Mouse (Mus musculus) intestine, embryonic 16.5 days (tissue): ENCODE measurements around the gene Zbtb7b. TPM values are rescaled to one million over a fixed set of nuclear protein-coding genes. Genes with fewer than 3 reads are reported as not detected.

Experiments
- ATAC-seq: fragments of 200-750 bp; cut with Nextera tagmentation; 2 replicates; pipeline ENCODE4 v1.8.0; 2017; ENCODE audit warnings: moderate TSS enrichment, moderate library complexity
- H3K27ac ChIP-seq: fragments of 300-500 bp; sonication (generic); 2 replicates; pipeline ENCODE4 v1.5.1; 2014; ENCODE audit warnings: mild to moderate bottlenecking, low read length
- H3K27me3 ChIP-seq: fragments of 300-500 bp; sonication (generic); replicated peaks from 2 replicates; pipeline ENCODE4 v1.6.1; 2014; ENCODE audit warnings: low read length, control low read depth, mixed read lengths; ENCODE audit not compliant: control insufficient read depth, insufficient read depth
- H3K36me3 ChIP-seq: fragments of 300-500 bp; sonication (generic); 2 replicates; pipeline ENCODE4 v1.6.1; 2014; ENCODE audit warnings: low read length, control low read depth; ENCODE audit not compliant: control insufficient read depth, insufficient read depth
- H3K4me1 ChIP-seq: fragments of 300-500 bp; sonication (generic); 2 replicates; pipeline ENCODE4 v1.6.1; 2014; ENCODE audit warnings: low read length, control low read depth, mixed read lengths; ENCODE audit not compliant: control insufficient read depth, insufficient read depth
- H3K4me2 ChIP-seq: fragments of 300-500 bp; sonication (generic); 2 replicates; pipeline ENCODE4 v1.6.1; 2014; ENCODE audit warnings: low read depth, low read length, control low read depth
- H3K4me3 ChIP-seq: fragments of 300-500 bp; sonication (generic); 2 replicates; pipeline ENCODE4 v1.5.1; 2014; ENCODE audit warnings: mild to moderate bottlenecking, low read length
- H3K9ac ChIP-seq: fragments of 300-500 bp; sonication (generic); 2 replicates; pipeline ENCODE4 v1.6.1; 2014; ENCODE audit warnings: low read depth, low read length
- H3K9me3 ChIP-seq: fragments of 300-500 bp; sonication (generic); 2 replicates; pipeline ENCODE4 v1.6.1; 2016; ENCODE audit warnings: low read length, control low read depth; ENCODE audit not compliant: control insufficient read depth
- WGBS: fragments of 180-500 bp; shearing (Covaris S2); extraction: QIAGEN DNeasy Blood & Tissue Kit; methylation state at CpG from one replicate; pipeline ENCODE4 v1.1.7; 2014; 5-methylcytosine and 5-hydroxymethylcytosine counted together
- polyA plus RNA-seq: library from polyadenylated mRNA; unstranded; fragments of >200 nt; fragmentation: Nextera tagmentation; extraction: Ambion mirVana; gene quantifications from 2 replicates; pipeline ENCODE4 v1.2.1, GENCODE M21; 2015

Zbtb7b gene
- polyA plus RNA-seq, 1 experiment from 2014 or later, result 10.0 TPM

DNA sequence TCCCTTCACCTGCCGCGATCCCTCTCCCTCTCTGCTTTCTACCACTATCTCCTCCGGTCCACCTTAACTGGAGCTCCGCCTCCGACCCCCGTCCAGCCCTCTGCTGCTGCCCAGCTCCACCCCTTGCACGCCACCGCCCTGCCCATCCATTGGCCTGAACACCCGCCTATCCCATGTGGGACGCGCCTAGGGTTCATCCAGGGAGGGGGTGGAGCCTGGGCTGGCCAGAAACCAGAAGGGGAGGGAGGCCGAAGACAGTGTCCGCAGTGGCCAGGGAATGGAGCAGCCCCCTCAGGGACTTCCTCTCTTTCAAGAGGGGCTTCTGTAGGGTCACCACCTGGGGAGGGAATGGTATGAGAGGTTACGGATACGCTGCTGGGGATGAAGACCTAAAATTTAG lies 971 bp downstream of the Zbtb7b start:
- H3K9ac ChIP-seq, result peak overlapping the region; percentile 85
- H3K4me3 ChIP-seq, result peak overlapping the region; percentile 77
- peaks cover 45% of the 10 kb centered on the region for H3K4me1 ChIP-seq
- no peaks in the 10 kb centered on the region for H3K9me3 ChIP-seq
- H3K27me3 ChIP-seq, result no peaks in the 10 kb centered on the region
- no peaks in the 10 kb centered on the region for H3K36me3 ChIP-seq
- H3K4me2 ChIP-seq, result peak overlapping the region; percentile 99
- peak overlapping the region; percentile 97 for H3K27ac ChIP-seq
- 0% methylated on average over 15 of the region's 15 CpGs for WGBS
- peak; percentile 87 for ATAC-seq

- peak overlapping the region; percentile 85 for H3K9ac ChIP-seq
- peak overlapping the region; percentile 77 for H3K4me3 ChIP-seq
- no peak for ATAC-seq
- H3K27ac ChIP-seq, result peak overlapping the region; percentile 99
- H3K9me3 ChIP-seq, result no peaks in the 10 kb centered on the region
- no peaks in the 10 kb centered on the region for H3K27me3 ChIP-seq
- under 1% methylated on average over 21 of the region's 24 CpGs for WGBS
- H3K4me2 ChIP-seq, result peak overlapping the region; percentile 94
- H3K36me3 ChIP-seq, result no peaks in the 10 kb centered on the region
- peaks cover 45% of the 10 kb centered on the region for H3K4me1 ChIP-seq
These were observed 1.7 kb downstream of the Zbtb7b start for GRCm38 (mm10) chr3:89392871-89393311.

DNA sequence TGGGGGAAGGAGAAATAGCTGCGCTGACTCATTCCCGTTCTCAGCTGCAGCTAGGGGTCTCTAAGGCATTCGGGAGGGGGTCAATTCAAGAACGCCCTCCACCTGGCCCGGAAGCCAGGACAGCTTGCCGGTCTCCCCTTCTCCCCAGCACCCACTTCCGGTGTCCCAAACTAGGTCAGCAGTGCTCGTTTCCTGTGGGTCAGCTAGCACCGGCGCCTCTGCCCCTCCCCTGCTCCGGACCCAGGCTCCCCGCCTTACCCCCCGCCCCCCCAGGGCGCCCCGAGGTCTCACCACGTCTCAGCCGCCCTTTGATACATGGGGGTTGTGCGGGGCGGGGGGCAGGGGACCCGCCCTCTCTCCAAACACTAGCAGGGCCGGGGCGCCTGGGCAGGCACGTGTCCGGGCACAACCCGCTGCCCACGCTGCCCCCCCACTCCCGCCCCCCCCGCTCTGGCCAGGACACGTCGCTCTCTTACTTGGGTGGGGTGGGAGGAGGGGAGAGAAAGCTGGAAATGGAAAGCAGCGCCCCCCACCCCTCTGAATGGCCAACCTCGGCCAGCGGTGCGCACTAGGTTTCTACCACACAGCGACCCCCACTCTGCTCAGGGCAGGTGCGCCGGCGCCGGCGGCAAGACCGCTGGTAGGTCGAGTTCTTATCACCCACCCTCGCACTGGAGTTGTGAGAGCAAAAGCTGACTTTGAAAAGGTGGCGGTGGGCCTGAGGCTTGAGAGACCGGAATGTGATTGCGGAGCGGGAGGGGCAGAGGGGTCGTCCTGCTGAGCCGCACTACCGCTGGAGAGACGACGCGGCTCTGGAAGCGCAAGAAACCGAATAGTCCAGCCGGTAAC lies 2.7 kb downstream of the Zbtb7b start:
- Histone ChIP-seq H3K9ac (peak overlapping the region; percentile 85), H3K4me1 (peaks cover 49% of the 10 kb centered on the region), H3K4me2 (peak overlapping the region; percentile 94), H3K4me3 (peak overlapping the region; percentile 77), H3K27ac (peak overlapping the region; percentile 99), H3K27me3 (no peaks in the 10 kb centered on the region), H3K36me3 (no peaks in the 10 kb centered on the region), H3K9me3 (no peaks in the 10 kb centered on the region)
- WGBS, result under 1% methylated on average over 56 of the region's 56 CpGs
- ATAC-seq, result no peak

GRCm38 (mm10) chr3:89390699-89391662 lies 3.6 kb downstream of the Zbtb7b start:
- Histone ChIP-seq H3K4me3 (peak overlapping the region; percentile 77), H3K9ac (peak overlapping the region; percentile 85), H3K27ac (peak overlapping the region; percentile 99), H3K4me1 (peaks cover 52% of the 10 kb centered on the region), H3K36me3 (no peaks in the 10 kb centered on the region), H3K9me3 (no peaks in the 10 kb centered on the region), H3K4me2 (peak overlapping the region; percentile 94), H3K27me3 (no peaks in the 10 kb centered on the region)
- WGBS, result 12% methylated on average over 19 of the region's 19 CpGs
- no peak for ATAC-seq

- Histone ChIP-seq H3K4me1 (peaks cover 50% of the 10 kb centered on the region), H3K36me3 (no peaks in the 10 kb centered on the region), H3K27ac (peak overlapping the region; percentile 99), H3K4me3 (peak overlapping the region; percentile 77), H3K4me2 (peak overlapping the region; percentile 94), H3K27me3 (no peaks in the 10 kb centered on the region), H3K9me3 (no peaks in the 10 kb centered on the region), H3K9ac (peak overlapping the region; percentile 85)
- 30% methylated on average over 5 of the region's 5 CpGs for WGBS
- ATAC-seq, result no peak
These were observed 4.5 kb downstream of the Zbtb7b start for GRCm38 (mm10) chr3:89390111-89390515.

DNA sequence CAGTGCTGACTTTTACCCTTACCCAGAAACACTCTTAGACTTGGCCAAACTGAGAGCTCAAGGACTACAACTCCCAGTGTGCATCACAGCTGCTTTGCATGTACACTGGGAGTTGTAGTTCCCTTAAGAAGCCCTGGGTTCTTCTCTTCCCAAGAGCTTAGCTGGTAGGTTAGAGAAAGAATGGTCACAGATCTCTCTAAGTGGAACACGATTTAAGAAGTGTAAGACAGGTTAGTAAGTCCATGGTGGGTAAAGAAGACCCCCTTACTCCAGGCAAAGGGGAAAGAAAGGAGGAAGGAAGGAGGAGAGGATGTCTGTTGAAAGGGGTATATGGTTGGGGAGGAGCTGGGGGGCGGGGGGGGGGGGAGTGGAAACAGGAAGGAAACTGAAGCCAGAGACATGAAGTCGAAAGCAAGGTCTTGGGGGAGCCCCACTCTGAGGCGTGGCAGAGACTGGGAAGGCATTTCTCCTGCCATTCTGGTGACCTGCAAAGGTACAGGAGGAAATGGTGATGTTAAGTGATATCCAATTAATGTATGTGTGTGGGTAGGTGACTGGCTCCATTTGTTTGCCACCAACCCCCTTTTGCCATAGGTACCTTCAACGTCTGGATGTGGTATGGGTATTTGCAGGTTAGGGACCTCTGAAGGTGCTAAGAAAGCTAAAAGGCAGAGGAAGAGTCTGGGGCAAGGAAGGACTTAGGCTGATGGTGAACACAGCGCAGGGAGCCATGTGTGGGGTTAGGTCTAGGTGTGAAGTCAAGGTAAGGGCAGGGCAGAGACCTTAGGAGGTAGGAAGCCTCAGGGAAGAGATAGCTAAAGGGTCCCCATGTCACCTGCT lies 5.5 kb downstream of the Zbtb7b start:
- no peaks in the 10 kb centered on the region for H3K9me3 ChIP-seq
- no peaks in the 10 kb centered on the region for H3K27me3 ChIP-seq
- peak overlapping the region; percentile 85; the same call in 1 of the 2 replicates for H3K9ac ChIP-seq
- H3K4me1 ChIP-seq, result peaks cover 58% of the 10 kb centered on the region
- peak; percentile 41 for ATAC-seq
- H3K27ac ChIP-seq, result peak overlapping the region; percentile 99
- 0 out of 2 replicates have a peak, but pooled peaks cover 1% of the 10 kb centered on the region for H3K36me3 ChIP-seq
- peak overlapping the region; percentile 77; the same call in 1 of the 2 replicates for H3K4me3 ChIP-seq
- WGBS, result 41% methylated on average over 6 of the region's 6 CpGs
- H3K4me2 ChIP-seq, result peak overlapping the region; percentile 40

GRCm38 (mm10) chr3:89388134-89388881 lies 6.3 kb downstream of the Zbtb7b start:
- Histone ChIP-seq H3K27me3 (no peaks in the 10 kb centered on the region), H3K4me1 (peaks cover 61% of the 10 kb centered on the region)

DNA sequence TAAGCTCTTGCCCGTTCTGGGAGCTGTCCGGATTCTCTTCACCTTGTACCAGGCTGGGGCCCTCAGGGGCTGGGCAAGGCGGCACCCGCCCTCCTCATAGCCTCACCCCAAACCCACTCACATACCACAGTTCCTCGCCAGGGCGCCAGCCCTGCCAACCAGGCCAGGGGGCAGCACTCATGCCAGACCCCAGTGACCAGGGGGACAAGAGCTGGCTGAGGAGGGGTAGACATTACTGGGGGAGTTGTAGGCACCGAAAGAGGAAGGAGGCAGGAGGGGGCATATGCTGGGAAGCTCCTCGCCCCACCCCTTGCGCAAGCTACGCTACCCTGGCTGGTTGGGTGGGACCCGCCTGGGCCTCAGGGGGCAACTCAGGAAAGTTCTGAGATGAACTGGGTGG lies 6.9 kb downstream of the Zbtb7b start:
- Histone ChIP-seq H3K36me3 (0 out of 2 replicates have a peak, but pooled peaks cover 2% of the 10 kb centered on the region), H3K27me3 (no peaks in the 10 kb centered on the region), H3K9ac (peak overlapping the region; percentile 57), H3K9me3 (no peaks in the 10 kb centered on the region), H3K4me1 (peaks cover 61% of the 10 kb centered on the region), H3K27ac (peak overlapping the region; percentile 90), H3K4me2 (peak overlapping the region; percentile 59), H3K4me3 (peak overlapping the region; percentile 38)
- 67% methylated on average over 11 of the region's 11 CpGs for WGBS
- ATAC-seq, result no peak

More at GRCm38 (mm10) chr3:89388134-89388881, 6.3 kb downstream of the Zbtb7b start:
- Histone ChIP-seq H3K9ac (peak overlapping the region; percentile 57; the same call in 1 of the 2 replicates), H3K27ac (peak overlapping the region; percentile 99), H3K4me2 (peak overlapping the region; percentile 59), H3K4me3 (peak overlapping the region; percentile 38), H3K36me3 (0 out of 2 replicates have a peak, but pooled peaks cover 2% of the 10 kb centered on the region), H3K9me3 (no peaks in the 10 kb centered on the region)
- 49% methylated on average over 11 of the region's 11 CpGs for WGBS
- peak; percentile 85 for ATAC-seq
